Mouse (Mus musculus): ENCODE data around the gene Dcaf17.

GRCm38 (mm10) chr2:71022991-71023390, 32.1 kb upstream of the Dcaf17 start:
- TF ChIP-seq CTCF (IDR thresholded peaks at IDR 0.05; ENCODE audit: low read depth, low read length), result no peak
- TF ChIP-seq POLR2A (IDR thresholded peaks at IDR 0.05; ENCODE audit: borderline replicate concordance, low read depth, low read length), result no peak

Data from bone marrow macrophage, adult 2 months (primary cell).